Mouse (Mus musculus) ES-CJ7 (cell line): ENCODE data around the gene Phf21b.

Experiments used
- DNase-seq: peaks from one replicate; pipeline ENCODE4 v3.0.0; 2011; ENCODE audit warnings: low read depth, low spot score

Gene Phf21b

DNA sequence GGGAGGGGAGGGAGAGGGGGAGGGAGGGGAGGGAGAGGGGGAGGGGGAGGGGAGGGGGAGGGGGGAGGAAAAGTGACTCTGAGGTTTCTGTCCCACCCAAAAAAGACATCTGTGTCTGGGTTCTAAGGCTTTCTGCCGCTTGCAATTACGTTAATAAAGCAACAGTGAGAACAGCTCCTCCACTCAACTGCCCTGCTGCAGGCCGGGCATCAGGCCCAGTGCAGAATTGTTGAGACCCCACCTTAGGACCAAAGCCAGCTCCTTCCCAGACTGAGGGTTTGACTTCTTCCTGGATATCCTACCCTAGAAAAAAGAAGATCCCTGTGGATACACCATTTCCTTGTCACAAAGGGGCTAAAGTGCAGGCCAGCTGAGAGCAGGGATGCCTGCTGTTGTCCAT, 9.6 kb downstream of the Phf21b start:
- no peak for DNase-seq

DNA sequence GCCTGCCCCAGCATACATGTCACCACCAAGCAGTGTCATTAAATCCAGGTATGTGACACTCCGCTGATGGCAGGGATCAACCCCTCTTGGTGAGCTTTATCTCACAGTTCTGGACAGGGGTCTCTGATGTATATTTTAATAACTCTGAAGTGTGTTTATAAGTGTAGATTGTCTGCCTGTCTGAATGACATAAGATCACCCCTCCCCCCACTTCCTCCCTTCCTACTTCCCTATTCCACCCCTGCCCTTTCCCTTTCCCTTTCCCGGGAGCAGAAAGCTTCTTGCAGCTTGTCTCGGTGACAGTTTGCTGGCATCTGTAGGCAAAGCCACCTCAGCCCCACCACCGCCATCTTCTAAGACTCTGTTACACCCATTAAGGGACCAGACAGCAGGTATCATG, 11.0 kb downstream of the Phf21b start:
- DNase-seq = no peak

DNA sequence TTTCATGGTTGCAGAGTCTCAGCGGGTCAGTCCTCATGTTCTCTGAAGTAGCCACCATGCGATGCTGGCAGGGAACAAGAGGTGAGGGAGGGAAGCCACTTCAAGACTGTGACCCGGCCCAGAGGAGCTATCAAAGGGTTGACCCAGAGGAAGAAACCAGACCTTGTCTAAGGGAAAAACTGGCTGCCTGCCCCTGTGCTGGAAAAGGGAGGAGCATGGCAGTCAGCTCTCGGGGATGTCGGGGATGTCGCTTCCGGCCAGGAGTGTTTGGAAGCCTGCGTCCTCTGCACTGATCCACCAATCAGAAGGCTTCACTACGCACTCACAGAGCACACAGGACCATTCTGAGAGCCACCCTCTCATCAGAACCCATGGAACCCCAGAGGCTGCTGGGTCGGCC, 12.8 kb downstream of the Phf21b start:
- no peak for DNase-seq

DNA sequence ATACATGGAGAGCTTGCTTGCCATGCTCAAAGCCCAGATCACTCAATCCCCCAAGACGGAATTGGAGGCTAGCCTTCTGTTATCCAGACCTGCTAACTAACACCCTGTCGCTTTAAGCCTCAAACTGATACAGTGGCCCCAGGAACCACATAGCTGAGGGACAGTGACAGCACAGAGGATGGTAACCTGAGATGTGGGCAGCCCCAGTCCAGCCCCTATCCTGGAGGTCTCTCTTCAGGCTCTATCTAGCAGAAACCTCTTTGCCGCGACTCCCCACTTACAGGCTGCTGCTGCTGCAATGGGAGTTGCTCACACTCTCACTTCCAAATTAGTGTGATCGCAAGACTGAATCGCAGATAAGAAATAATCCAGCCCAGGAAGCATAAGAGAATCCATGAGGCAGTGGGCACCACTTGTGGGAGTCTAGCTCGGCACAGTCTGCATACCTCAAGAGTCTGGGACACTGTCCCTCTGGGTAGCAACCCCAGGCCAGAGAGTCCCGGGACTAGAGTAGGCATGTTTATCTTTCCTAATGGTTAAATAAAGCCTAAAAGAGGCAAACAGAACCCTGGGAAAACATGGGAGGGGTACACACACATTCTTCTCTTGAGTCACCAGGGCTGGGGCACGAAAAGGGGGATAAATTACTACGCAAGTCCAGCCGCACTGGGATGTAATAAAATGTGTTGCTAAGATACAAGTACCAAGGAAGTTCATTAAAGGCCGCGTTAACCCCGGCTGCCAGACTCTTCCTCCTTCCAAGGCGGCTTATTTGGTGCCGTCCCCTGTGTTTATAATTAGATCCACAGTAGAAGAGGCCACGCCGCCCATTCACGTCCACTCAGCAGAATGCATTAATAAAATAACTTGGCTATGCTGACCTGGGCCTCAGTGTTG, 13.7 kb downstream of the Phf21b start:
- no peak for DNase-seq

DNA sequence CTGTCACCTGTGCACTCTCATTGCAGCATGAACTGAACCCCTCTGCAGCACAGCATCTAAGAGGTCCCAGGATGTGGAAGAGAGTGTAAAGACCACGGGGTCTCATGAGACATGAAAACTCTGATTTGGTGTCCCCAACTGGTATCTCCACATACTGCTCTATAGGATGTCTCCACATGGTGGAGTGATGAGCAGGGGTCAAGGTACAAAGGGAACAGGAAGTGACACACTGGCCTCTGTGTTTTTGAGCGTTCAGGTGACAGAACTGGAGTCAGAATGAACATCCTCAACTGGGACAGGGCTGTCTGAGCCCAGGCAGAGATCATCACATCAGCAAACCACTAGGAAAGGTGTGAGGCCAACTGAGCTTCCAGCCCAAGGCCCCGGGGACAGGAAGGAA, 15.3 kb downstream of the Phf21b start:
- no peak for DNase-seq

DNA sequence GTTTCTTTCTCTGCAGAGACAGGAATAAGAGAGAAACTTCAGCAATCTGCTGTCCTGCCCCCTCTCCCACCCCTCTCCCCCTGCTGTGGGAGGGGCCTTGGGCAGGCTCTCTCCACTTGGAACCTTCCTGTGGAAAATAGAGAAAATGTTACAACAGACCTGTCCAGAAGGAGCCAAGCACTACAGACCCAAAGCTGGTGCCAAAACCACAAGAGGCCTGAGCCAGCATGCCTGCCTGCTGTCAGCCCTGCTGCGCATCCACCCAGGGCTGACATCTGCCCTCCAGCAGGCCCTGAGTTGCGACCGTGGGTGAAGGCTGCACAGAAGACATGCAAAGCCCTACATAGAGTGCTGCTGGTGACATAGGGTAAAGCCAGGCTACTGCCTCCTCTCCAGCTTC, 16.3 kb downstream of the Phf21b start:
- DNase-seq = no peak

DNA sequence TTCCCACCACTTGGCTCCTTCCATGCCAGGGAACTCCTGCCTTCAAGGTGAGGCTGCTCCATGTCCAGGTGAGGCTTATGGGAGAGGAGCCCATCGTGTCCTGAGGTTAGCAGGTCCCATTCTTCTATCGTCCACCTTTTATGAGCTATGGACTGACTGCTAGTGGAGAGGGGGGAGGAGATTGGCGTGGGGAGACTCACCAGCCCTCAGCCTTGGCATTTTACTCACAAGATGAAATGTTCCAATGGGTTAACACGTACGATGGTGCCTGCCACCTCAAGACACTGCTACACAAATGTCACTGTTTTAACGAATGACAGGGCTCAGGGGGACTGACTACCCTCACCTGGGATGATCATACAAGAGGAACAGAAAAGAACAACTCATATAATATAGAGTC, 18.0 kb downstream of the Phf21b start:
- no peak for DNase-seq

DNA sequence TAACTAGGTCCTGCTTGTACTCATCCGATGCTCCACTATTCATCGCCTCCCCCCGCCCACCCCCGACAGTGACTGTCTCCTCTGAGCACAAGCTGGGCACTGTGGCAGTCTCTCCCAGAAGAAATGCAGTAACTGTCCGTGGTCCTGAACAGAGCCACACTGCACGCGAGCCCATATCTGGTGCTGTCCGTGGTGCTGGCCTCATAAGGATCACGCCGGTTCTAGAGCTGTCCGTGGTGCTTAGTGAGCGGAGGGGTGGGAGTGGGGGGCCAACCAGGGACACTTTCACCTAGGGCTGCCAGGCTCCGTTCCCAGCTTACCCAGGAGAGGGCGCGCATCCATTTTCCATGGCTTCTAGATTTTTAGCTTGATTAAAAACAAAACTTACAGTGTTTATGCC, 26.4 kb downstream of the Phf21b start:
- peak; percentile 89 for DNase-seq

DNA sequence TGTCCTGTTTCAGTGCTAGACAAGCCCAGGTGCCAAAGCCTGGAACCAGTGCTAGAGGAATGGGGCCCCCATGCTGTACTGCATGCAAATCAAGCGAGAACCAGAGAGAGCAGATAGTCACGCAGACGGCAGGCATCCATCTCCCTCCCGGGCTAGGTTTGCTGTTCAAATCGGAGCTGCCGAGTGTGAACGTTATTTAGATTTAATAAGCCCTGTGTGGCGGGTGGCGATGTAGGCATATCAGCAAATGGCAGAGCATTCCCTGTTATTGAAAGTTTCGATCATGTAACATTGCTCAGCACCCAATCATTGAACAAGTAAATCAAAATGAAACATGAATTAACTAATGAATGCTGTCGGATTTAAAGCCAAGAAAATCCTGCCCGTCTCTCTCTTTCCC, 27.2 kb downstream of the Phf21b start:
- DNase-seq = no peak

DNA sequence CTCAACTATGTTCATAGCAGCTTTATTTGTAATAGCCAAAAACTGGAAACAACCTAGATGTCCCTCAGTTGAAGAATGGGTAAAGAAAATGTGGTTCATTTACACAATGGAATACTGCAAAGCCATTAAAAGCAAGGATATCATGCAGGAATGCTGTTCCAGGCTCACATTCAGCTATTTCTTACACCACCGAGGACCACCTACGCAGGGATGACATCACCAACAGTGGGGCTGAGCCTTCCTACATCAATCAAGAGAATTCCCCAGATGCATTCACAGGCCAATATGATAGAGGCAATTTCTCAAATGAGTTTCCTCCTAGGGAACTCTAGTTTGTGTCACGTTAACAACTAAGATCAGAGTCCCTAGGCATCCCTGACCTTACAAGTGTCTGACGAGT, 32.8 kb downstream of the Phf21b start:
- DNase-seq = no peak

DNA sequence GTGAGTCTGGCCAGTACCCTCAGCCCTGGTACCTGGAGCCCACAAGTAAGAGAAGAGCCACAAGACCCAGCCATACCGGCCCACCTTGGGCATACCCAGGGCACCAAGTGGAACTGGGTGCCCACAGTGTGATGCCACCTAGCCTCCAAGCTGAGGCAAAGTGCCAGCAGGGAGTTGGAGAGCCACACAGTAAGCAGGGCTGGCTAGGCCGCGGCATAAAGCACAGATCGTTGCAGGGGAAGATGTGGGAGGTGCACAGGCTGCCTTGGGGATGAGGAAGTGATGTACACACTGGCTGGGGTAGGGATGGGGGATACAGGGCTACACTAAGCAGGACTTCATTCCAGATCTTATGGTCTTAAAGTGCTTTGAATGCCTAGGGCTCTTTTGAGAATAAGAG, 35.0 kb downstream of the Phf21b start:
- no peak for DNase-seq

DNA sequence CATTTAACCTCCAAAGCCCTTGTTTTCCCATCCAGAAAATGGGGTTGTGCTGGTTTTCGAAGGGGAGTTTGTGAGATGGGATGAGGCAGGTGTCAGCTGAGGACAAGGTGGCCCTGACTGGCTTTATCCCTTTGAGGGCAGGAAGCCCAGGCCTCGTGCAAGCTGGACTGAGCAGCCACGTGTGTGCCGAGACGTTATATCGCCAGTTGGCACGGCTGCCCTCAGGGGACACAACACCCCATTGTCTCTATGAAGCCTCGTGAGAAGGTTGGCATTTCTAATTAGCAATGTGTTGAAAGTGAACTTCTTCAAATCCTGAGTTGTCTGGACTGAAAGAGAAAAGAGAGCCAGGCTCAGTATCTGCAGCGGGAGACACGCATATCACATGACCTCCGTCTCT, 37.6 kb downstream of the Phf21b start:
- no peak for DNase-seq

DNA sequence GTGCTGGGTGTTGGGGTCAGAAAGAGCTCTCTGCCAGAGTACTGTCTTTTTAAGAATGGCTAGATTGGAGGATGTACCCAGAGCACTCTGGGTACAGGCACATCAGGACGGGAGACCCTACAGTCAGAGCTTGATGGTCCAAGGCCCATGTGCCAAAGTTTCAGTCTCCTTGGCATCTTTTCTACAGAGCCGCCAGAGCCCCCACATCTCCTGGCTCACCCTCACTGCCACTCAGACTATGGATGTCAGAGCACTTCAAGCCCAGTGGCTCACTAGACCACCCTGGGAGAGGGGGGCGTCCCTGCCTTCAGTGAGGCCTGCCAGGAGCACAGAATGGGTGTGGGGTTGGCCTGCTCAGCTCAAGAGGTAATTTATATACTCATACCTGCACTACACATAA, 38.3 kb downstream of the Phf21b start:
- no peak for DNase-seq

DNA sequence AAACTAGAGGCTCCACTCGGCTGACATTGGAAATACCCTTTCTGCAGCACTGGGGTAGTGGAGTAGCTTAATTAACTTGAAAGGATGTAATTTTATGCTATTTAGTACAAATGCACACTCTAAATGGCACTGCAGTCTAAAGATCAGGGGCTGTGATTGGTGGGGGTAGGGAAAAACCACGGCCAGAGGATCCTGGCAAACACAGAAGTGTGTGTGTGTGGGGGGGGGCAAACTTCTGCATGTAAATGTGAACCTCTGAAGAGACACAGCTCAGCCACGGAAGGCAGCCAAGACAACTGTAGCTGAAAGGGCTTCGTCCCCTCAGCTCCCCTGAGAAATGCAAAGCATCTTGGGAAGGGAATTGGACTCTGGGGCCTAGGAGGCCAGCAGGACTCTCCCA, 40.7 kb downstream of the Phf21b start:
- DNase-seq = no peak

DNA sequence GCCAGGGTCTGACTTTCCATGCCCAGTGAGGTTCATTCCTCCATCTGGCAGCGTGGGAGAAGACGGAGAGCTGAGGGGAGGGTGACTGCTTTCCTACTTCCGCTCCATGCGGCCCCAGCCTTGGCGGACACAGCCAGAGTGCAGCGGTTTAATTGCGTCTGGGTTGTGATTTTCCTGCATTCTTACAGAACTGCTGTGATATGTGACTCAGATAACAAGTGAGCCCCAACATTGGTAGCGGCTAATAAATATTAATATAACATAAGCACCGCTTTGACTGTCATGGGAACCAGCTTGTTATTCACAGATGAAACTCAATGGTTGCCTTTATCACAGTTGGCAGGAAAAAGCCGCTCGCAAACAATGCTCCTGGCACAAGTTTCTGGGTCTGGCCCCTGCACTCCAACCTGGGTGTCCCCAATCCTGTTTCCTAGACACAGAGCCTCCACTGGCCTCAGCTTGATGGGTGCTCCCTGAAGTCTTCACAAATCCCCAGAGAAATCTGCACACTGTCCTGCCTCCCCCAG, 43.0 kb downstream of the Phf21b start:
- no peak for DNase-seq

DNA sequence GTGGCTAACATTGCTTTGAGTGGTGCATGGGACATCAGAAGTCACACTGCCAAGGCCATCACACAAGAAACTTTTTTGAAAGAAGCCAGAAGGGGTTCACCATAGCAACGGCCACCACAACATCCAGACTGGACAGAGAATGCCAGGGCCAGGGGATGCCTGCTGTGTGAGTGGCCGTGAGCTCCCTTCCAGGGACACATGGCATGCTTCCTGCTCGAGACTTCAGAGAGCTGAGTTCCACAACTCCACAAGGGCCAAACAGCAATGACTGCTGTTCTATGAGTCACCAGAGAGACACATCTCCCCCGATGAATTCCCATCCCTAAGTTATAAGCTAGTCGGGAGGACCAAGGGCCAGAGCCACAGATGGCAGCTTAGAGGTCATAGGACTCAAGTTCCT, 44.7 kb downstream of the Phf21b start:
- DNase-seq = no peak

DNA sequence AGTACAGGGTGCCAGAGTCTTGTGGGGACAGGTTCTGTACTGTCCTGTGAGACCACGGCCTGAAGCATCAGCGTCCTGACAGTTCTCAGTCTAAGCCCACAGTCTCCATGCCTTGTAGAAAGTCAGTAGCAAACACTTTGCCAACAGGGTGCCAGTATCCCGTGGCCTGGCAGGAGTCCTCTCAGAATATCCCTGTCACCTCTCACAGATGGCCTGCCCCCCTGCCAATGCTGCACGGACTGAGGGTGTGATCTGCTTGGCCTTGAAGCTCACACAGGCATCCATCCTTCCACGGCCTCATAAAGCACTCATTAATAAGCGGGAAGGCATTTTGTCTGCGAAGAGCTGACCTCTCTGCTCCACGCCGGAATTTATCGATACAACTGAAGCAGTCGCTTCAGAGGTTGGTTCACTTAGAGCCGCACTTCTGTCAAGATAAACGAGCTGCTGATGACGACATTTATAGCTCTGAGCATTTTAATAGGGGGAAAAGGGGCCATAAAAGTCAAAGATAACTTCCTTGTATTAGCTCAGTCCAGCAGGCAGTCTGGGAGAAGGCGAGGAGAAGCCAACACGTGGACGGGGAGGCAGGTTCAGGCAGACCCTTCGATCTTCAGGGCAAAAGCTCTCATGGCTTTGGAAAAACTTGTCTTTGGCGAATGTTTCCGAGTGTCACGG, 46.4 kb downstream of the Phf21b start:
- DNase-seq = no peak

DNA sequence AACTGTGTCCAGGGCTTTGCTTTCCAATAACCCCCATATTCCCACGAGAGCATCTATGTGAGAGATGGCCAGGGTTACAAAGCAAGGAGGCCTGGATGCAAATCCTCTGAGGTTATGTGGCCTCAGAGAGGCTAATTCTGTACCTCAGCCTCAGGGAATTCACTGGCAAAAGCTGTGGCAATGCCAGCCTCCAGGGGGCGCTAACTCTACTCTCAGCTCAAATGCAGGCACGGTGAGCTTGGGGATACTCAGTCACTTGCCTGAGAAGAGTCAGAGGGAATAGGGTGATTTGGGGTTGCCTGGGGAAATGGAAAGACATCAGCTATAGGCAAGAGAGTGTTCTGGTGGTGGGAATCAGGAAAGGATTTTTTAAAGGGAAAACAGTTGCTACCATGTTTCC, 52.2 kb downstream of the Phf21b start:
- peak; percentile 55 for DNase-seq

DNA sequence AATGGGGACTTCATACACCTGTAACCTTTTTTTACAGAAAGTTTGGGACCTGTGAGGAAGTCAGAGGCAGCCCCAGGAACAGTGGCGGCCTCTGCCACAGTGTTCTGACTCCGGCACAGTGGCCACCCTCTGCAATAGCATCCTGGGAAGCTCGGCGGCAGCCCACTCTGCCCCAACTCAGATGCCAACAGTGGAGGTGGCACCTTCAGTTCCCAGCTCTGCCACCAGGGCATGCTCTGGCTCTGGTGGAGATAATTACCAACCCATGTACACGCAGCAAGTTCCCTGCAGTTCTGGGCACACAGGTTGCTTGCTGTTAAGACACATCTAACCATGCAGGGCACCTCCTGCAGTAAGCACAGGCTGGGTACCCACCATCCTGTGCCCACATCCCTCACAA, 55.7 kb downstream of the Phf21b start:
- no peak for DNase-seq

DNA sequence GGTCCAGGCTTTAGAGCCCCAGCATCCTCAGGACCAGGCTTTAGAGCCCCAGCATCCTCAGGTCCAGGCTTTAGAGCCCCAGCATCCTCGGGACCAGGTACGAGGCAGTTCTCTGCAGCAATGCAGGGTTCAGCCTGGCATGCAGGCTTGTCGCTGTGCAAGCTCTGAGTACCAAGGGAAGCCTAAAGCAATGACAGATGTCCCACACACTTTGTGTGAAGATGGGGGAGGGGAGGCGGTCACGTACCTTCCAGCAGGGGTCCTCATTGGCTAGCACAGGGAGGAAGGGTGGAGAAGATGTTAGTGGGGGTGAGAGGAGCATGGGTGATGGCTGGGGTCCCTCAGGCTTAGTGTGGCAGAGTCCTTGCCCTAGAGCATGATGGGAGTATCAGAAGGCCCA, 62.2 kb downstream of the Phf21b start:
- no peak for DNase-seq

DNA sequence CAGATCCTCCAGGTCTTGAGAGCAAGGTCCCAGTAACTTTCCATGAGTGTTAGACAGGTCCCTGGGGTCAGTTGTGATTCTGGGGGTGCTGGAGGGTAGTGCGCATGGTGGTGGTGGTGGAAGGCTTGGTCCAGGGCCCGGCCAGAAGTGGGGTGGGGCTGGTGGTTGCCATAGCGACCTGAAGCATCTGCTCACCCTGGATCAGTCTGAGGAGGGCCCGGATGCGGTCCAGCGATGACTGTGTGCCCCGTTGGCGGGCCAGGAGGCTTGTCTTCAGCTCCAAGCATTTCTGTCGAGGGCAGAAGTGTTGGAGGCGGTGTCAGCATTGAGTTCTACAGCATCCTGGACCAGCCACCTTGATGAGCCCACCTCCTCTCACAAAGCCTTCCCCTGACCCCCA, 68.7 kb downstream of the Phf21b start:
- DNase-seq = no peak

DNA sequence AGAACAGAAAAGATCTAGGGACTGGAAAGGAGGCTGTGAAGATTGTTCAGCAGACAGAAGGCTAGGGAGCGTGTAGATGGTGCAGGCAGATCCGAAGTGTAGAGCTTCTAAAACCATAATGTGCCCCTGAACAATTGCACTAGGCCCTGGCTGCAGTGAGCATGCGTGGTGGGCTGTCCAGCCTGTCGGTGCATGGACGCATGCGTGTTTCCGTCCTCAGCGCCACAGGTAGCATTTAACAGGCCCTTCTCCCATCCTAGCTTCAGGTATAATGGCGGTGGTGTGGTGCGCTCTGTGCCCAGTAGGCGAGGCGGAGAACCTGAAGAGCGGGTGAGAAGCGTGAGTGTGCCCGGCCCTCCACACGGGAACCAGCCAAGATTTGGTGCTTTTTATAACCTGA, 71.0 kb downstream of the Phf21b start:
- no peak for DNase-seq

DNA sequence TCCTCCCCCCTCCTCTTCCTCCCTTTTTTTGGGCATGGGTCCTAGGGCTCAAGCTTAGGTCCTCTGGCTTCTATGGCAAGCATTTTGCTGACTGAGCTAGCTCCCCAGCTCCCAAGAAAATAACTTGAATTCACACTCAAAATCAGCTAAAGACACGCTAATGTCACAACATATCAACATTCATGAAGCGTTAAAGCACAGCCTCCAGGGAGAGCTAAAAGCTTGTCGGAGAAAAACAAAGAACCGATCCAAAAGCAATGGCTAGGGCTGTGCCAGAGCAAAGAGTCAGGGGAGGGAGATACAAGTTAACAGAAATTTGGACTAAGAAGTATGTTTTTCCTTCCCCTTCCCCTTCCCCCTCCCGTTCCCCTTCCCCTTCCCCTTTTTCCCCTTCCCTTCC, 77.3 kb downstream of the Phf21b start:
- DNase-seq = no peak
